Mouse (Mus musculus): Measurements from ENCODE around the gene Sfpq. TPM values are rescaled to one million over a fixed set of nuclear protein-coding genes. Genes with fewer than 3 reads are reported as not detected.
A peak's percentile ranks its signal among the peaks of the same experiment; 100 is the strongest.
"Not testable (repeated sequence)": the region's sequence is repeated elsewhere in the genome, so short reads cannot be mapped to it uniquely, and the experiment has no call there.

The Sfpq gene
- total RNA-seq (2021): 100 to 1,000 TPM; 260 to 278 TPM
- long read RNA-seq, experiment 1, transcript Sfpq-201 (10 exons, 3,465 nt): major isoform, 49 of 61 reads
- long read RNA-seq, experiment 1, partial matches to known transcripts: 8 of 61 reads
- long read RNA-seq, experiment 1, other reads (novel, unspliced or antisense): 4 of 61 reads
- long read RNA-seq, experiment 2, transcript Sfpq-201 (10 exons, 3,465 nt): major isoform, 48 of 63 reads
- long read RNA-seq, experiment 2, partial matches to known transcripts: 11 of 63 reads
- long read RNA-seq, experiment 2, other reads (novel, unspliced or antisense): 4 of 63 reads

DNA sequence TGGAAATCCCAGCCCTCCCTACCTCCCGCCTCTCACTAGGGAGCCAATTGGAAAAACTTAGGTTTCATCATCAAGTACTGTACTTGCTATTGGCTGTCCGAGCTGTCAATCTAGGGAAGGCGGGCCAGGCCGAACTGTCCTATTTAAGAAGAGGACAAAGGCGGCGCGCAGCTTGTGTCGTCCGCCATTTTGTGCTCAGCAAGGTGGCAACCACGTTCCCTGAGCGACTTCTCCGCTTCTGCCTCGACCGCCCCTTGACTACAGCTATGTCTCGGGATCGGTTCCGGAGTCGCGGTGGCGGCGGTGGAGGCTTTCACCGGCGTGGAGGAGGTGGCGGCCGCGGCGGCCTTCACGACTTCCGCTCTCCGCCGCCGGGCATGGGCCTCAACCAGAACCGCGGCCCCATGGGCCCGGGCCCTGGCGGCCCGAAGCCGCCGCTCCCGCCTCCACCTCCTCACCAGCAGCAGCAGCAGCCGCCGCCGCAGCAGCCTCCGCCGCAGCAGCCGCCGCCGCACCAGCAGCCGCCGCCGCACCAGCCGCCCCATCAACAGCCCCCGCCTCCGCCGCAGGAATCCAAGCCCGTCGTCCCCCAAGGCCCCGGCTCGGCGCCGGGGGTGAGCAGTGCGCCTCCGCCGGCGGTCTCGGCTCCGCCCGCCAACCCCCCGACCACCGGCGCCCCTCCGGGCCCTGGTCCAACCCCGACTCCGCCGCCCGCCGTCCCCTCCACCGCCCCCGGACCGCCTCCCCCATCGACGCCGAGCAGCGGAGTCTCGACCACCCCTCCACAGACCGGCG is at the start of gene Sfpq:
Gene Sfpq (plus strand): TSS at position 174 of the 795 bp plus-strand sequence.
- DNase-seq (ENCODE audit: low spot score in 2 of 2): peak; percentile 100
- intact Hi-C loops (cut with DNase I): no loop called here

GRCm38 (mm10) chr4:126977467-126977866 is 43.7 kb upstream of the Sfpq start:
- intact Hi-C loops (cut with DNase I): no loop called here
- DNase-seq (ENCODE audit: low spot score in 2 of 2): peak; percentile 25 to 33

DNA sequence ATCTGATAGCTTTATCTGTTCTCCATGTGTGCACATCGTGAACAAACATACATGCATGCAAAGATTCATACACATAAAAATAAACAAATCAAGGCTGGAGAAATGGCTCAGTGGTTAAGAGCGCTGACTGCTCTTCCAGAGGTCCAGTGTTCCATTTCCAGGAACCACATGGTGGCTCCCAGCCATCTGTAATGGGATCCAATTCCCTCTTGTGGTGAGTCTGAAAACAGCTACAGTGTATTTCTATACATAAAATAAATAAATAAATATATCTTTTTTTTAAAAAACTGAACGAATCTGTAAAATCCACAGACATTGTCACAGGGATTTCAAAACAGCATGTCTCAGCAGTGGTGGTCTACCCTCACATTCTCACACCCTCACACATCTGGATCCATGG is 42.4 kb upstream of the Sfpq start:
- peak in 1 of 2 experiments; percentile 30 for DNase-seq (ENCODE audit: low spot score in 2 of 2)
- intact Hi-C loops (cut with DNase I): no loop called here

- no peak for DNase-seq (ENCODE audit: low spot score in 2 of 2)
- intact Hi-C loops (cut with DNase I): no loop called here
Measured at GRCm38 (mm10) chr4:126983321-126983720, 37.8 kb upstream of the Sfpq start.

- DNase-seq (ENCODE audit: low spot score in 2 of 2); intact Hi-C loops (cut with DNase I): not testable (repeated sequence)
Measured at GRCm38 (mm10) chr4:126983736-126984525, 37.2 kb upstream of the Sfpq start.

DNA sequence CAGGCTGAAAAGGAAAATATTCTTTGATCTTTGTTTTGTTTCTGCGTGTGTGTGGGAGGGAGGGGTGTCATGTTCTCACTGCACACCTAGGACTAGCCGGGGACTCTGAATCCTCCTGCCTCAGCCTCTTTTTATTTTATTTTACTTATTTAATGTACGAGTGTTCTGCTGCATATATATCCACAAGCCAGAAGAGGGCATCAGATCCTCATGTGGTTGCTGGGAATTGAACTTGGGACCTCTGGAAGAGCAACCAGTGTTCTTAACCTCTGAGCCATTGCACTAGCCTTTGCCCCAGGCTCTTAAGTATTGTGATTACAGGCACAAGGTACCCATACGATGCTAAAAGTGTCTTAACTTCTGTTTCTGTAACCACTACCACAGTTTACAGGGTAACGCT is 34.4 kb upstream of the Sfpq start:
- intact Hi-C loops (cut with DNase I): no loop called here
- no peak for DNase-seq (ENCODE audit: low spot score in 2 of 2)

- intact Hi-C loops (cut with DNase I): no loop called here
- DNase-seq (ENCODE audit: low spot score in 2 of 2): no peak
Measured at GRCm38 (mm10) chr4:126988503-126988902, 32.6 kb upstream of the Sfpq start.

DNA sequence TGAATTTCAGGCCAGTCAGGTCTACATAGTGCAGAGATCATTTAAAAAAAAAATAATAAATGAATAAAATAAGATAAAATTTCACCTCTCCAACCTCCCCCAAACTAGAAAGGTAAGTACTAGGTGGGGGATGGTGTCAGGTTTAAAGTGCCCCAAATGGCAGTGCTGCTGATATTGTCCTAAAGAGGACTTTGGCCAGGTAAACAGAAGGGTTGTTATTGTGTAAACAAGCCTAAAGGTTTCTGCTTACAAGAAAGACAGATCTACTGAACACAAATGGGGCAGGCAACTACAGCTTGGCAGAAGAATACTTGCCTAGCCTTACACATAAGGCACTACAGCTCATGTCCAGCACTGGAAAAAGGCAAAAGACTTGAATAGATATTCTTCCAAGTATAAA is 30.6 kb upstream of the Sfpq start:
- no peak for DNase-seq (ENCODE audit: low spot score in 2 of 2)
- intact Hi-C loops (cut with DNase I): no loop called here

DNA sequence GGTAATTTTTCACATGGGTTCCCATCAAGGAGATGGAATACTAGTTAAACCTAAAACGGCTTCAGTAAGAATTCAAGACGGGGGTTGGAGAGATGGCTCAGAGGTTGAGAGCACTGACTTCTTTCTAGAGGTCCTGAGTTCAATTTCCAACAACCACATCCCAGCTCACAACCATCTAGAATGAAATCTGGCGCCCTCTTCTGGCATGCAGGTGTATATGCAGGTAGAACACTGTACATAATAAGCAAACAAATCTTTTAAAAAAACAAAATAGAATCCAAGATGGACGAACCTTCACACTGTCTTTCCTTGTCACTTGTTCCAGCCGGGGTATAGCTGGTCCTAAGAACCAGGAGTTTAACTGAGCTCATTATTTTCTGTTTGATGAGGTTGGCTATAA is 28.8 kb upstream of the Sfpq start:
- intact Hi-C loops (cut with DNase I): no loop called here
- DNase-seq (ENCODE audit: low spot score in 2 of 2): no peak

- DNase-seq (ENCODE audit: low spot score in 2 of 2); intact Hi-C loops (cut with DNase I): not testable (repeated sequence)
Measured at GRCm38 (mm10) chr4:126999372-126999771, 21.8 kb upstream of the Sfpq start.

DNA sequence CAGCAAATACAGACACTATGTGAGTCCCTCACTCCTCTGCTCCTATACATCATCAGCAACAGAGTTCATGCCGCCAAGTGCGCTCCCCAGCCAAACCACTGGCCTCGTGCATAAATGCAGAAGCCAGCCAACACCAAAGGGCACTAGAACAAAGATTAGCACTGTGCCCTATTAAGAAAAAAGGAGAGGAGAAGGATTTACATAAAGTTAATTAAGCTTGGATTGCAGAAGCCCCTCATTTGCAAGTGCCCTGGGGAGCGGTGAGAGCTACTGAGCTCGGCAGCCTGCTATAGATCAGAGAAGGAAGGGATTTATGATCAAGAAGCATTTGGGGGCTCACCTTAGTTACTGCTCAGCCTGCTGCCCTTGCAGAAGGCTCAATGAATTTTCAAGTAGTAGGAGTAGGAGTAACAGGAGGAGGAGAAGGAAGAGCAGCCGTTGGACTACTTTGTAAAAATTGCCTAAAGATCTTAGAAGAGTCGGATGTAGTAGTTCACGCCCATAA is 20.5 kb upstream of the Sfpq start:
- DNase-seq (ENCODE audit: low spot score in 2 of 2): no peak
- intact Hi-C loops (cut with DNase I): no loop called here

GRCm38 (mm10) chr4:127004384-127004783 is 16.7 kb upstream of the Sfpq start:
- intact Hi-C loops (cut with DNase I): no loop called here
- no peak for DNase-seq (ENCODE audit: low spot score in 2 of 2)

GRCm38 (mm10) chr4:127005113-127005936 is 15.8 kb upstream of the Sfpq start:
- intact Hi-C loops (cut with DNase I): no loop called here

GRCm38 (mm10) chr4:127015294-127015993 is 5.7 kb upstream of the Sfpq start:
- intact Hi-C loops (cut with DNase I): loop anchor here (5.0 kb wide), 1 partner anchor 48 kb away; the partner anchor contains the start of gene Zmym4
- DNase-seq (ENCODE audit: low spot score in 2 of 2): peak; percentile 87 to 90

More at GRCm38 (mm10) chr4:127005113-127005936, 15.8 kb upstream of the Sfpq start:
- peak; percentile 78 to 87 for DNase-seq (ENCODE audit: low spot score in 2 of 2)

DNA sequence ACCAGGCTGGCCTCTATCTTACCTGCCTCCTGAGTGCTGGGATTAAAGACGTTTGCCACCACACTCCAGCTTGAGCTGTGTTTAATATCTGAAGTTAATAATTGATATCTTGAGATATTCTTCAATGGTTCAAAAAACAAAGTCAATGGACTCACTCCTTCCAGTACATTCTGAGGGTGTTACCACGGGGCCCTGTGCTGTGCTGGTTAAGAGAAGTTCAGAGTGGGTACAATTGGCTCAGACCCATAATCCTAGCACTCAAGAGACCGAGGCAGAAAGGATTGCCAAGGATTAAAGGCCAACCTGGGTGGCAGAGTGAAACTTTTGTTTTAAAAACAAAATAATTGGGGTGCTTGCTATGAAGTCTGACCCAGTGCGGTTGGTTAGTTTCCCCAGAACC is 4.8 kb upstream of the Sfpq start:
- intact Hi-C loops (cut with DNase I): loop anchor here (5.0 kb wide), 1 partner anchor 49 kb away; the partner anchor contains the start of gene Zmym4
- no peak for DNase-seq (ENCODE audit: low spot score in 2 of 2)

DNA sequence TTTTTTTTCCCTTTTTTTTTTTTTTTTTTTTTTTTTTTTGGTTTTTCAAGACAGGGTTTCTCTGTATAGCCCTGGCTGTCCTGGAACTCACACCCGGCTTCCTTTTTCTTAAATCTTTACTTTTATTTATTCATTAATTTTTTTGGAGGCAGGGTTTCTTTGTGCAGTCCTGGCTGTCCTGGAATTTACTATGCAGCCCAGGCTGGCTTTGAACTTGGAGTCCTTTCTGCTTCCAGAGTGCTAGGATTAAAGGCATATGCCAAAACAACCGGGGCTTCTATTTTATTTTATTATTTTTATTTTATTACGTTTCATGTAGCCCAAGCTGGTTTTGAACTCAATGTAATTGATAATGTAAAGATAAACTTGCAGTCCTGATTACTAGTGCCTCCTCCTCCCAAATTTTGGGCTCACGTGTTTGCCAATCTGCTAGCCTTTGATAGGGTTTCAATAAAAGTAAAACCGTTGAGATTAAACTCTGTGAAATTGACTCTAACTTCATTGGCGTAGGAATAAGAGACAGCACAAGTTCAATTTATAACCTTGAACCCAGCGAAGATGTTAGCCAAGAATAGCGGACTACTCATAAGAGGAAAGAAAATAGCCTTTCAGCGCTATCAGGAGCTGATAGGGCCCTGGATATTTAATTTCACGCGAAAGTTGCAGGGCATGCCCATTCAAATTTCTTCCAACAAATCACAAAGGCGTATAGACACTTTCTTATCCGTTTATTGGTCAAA is 543 bp upstream of the Sfpq start:
- DNase-seq (ENCODE audit: low spot score in 2 of 2): no peak
- intact Hi-C loops (cut with DNase I): no loop called here

GRCm38 (mm10) chr4:127021989-127022626 is 984 bp downstream of the Sfpq start:
- DNase-seq (ENCODE audit: low spot score in 2 of 2): peak; percentile 86 to 88
- intact Hi-C loops (cut with DNase I): no loop called here

Data from left cerebral cortex, postnatal 14 days (tissue).